Mouse (Mus musculus) frontal cortex, adult (tissue): Measurements from ENCODE around the gene Hormad1.
"Not testable (repeated sequence)": the region's sequence is repeated elsewhere in the genome, so short reads cannot be mapped to it uniquely, and the experiment has no call there.

Experiments used
- ATAC-seq: cut with Nextera tagmentation; 2 replicates; pipeline ENCODE4 v1.9.2; 2017; ENCODE audit warnings: mild to moderate bottlenecking, moderate library complexity, mixed read lengths; ENCODE audit not compliant: low TSS enrichment

Gene Hormad1

DNA sequence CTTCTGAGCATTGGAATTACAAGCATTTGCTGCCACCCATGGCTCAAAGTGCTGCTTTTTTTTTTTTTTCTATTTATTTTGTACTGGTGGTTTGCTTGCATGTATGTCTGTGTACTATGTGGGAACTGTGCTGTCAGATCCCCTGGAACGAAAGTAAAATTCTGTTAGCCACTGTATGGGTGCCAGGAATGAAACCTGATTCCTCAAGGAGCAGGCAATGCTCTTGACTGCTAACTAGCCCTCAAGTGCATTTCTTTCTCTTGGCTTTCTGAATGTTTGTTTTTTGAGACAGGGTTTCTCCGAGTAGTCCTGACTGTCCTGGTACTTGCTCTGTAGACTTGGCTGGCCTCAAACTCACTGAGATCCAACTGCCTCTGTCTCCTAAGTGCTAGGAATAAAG lies 2.3 kb downstream of the Hormad1 start:
- ATAC-seq: no peak

DNA sequence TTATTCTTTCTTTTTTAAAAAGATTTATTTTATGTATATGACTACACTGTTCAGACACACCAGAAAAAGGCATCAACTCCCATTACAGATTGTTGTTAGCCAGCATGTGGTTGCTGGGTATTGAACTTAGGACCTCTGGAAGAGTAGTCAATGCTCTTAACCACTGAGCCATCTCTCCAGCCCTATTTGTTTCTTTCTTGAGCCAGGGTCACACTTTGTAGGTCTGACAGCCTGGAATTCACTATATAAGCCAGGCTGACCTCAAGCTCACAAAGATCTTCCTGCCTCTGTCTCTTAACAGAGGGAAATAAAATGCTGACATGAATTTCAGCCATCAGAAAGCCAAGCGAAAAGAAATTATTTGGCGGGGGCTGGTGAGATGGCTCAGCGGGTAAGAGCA lies 10.1 kb downstream of the Hormad1 start:
- ATAC-seq: no peak

- no peak; the same call in 1 of the 2 replicates for ATAC-seq
Observed at GRCm38 (mm10) chr3:95587754-95588603, 28.5 kb downstream of the Hormad1 start.

GRCm38 (mm10) chr3:95588604-95589086 lies 29.2 kb downstream of the Hormad1 start, which contains the start of gene Golph3l:
Golph3l (plus strand) TSS chr3:95588934.
- peak; percentile 100 for ATAC-seq

- ATAC-seq: no peak
Observed at GRCm38 (mm10) chr3:95598734-95599133, 39.3 kb downstream of the Hormad1 start.

DNA sequence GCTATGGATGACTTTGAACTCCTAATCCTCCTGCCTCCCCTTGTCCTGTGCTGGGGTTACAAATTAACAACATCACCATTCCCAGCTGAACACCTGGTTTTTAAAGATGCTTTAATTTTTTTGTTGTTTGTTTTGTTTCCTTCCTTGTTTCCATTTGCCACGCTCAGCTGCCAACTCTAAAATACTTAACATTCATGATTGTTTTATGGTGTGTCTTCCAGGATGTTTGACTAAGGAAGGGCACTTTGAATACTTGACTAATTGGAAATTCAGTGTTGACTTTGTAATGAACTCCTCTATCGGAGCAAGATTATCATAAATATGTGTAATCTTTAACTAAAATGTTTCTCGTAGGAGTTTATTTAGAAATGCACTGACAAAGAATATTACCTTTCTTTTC lies 41.8 kb downstream of the Hormad1 start:
- ATAC-seq: no peak

GRCm38 (mm10) chr3:95606096-95606495 lies 46.6 kb downstream of the Hormad1 start:
- ATAC-seq: no peak

GRCm38 (mm10) chr3:95609195-95609594 lies 49.7 kb downstream of the Hormad1 start:
- no peak for ATAC-seq

GRCm38 (mm10) chr3:95613996-95614395 lies 54.5 kb downstream of the Hormad1 start:
- no peak for ATAC-seq

GRCm38 (mm10) chr3:95618511-95618910 lies 59.0 kb downstream of the Hormad1 start:
- no peak for ATAC-seq

DNA sequence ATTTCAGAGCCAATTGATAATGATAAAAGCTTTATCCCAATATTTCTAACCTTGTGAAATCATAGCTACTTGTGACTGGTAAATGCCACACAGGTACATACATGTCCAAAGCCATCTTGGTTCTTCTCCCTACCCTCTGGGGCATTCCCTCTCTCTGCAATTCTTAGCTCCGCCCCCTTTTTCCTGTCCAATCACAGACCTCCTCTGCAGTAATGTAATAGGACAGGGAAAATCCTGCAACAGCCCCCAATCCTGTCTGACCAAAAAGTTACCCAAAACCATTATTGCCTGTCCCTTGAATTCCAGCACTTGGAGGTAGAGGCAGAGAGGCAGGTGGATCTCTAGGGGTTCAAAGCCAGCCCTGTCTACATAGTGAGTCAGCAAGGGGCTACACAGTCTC lies 61.8 kb downstream of the Hormad1 start:
- no peak for ATAC-seq

DNA sequence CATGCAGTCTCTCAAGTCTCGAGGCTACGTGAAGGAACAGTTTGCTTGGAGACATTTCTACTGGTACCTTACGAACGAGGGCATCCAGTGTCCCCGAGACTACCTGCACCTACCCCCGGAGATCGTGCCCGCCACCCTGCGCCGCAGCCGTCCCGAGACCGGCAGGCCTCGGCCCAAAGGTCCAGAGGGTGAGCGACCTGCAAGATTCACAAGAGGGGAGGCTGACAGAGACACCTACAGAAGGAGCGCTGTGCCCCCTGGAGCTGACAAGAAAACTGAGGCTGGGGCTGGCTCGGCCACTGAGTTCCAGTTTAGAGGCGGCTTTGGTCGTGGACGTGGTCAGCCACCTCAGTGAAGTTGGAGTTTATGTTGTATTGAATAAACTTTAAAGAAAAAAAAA lies 62.9 kb downstream of the Hormad1 start:
- not testable (repeated sequence) for ATAC-seq

DNA sequence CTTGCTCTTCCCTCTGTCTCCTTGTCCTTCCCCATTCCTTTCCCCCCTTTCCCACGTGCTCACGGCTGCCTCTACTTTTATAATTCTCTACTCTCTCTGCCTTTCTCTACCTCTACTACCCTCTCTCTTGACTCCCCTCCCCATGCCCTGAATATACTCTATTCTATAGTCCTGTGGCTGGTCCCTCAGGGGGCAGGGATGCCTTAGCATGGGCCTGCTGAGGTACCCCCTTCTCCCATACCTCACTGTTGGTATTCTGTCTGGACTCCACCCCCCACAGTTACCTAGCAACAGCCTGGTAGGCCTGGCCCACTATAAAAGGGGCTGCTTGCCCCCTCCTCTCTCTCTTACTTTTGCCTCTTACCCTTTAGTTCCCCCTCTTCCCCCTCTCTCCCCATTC lies 64.1 kb downstream of the Hormad1 start:
- ATAC-seq: no peak

DNA sequence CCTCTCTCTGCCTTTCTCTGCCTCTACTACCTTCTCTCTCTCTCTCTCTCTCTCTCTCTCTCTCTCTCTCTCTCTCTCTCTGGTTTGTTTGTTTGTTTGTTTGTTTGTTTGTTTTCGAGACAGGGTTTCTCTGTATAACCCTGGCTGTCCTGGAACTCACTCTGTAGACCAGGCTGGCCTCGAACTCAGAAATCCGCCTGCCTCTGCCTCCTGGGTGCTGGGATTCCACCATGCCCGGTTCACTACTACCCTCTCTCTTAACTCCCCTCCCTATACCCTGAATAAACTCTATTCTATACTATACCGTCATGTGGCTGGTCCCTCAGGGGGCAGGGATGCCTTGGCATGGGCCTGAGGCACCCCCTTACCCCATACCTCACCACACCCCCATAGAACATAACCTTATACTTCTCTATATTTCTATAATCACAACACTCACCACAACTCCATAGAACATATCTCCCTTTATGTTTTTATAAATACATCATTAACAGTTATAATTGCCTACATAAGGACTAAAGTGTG lies 64.6 kb downstream of the Hormad1 start:
- ATAC-seq: not testable (repeated sequence)

DNA sequence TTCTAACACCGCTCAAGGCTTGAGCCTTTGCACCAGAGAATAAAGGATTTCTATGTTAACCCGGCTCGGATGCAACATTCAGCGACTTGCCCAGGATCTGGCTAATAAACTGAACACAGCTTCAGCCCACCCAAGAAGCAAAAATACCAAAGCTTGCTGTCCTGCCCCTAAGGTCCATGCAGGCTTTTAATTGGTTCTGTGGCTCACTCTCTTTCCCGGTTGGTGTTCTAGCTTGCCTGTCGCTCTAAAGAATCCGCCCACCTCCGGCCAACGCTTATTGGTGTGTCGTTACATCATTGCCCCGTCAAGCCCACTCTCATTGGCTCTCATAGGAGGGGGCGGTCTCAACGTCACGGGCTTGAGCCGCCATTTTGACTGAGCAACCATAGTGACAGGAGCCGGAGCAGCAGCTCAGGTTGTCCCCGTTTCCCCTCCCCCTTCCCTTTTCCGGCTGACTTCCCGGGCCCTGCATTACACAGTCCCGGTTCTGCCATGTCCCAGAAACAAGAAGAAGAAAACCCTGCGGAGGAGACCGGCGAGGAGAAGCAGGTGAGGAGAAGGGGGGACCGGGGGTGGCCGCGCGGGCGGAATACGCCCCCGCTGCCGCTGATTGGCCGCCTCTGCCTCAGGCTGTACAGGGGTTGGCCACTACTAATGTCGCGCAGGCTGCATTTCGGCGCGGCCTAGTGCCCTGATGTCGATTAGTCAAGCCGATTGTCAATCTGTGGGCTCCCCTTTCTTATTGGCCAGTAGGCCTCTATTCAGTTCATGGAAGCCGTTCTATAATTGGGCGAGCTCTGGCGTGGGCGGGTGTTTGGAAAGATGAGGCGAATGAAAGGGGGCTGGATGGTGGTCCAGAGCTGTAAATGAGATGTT lies 65.4 kb downstream of the Hormad1 start, which contains the start of gene Ensa:
Gene Ensa (plus strand): TSS at position 366 of the 876 bp plus-strand sequence.
- ATAC-seq: peak; percentile 85

- peak; percentile 64 for ATAC-seq
Observed at GRCm38 (mm10) chr3:95627763-95628162, 68.3 kb downstream of the Hormad1 start.

DNA sequence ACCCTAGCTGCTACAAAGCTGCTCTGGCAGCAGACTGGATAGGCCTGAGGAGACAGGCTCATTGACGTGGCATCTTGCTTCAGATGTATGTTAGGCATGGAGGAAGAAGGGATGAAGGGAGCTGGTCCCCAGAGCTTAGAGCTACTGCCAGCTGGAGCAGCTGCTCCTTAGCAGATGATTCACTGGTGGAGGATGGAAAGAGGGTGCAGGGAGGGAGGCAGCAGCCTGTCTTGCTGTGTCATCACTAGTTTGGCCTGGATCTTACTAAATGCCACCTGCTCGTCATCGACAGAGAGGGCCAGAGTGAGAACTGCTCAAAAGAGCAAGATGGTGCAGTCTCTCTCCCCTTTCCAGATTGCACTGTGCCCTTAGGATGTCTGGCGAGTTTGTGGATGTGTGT lies 70.3 kb downstream of the Hormad1 start:
- peak; percentile 71 for ATAC-seq

DNA sequence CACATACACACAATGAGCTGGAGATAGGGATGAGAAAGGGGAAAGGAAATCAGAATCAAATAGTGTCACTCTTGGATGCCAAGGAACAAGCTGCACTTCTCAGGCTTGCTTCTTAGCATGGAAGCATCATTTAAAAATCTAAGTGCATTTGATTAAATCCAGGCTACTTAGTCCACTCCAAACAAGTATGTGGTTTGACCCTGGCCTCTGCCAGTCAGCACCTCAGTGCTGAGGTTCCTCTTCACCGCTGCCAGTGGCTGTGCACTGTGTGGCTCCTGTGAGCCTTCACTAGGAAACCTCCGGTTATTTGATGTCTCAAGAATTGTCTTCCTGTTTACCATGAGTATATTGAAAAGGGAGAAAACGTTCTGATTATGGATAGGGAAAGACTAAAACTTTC lies 71.4 kb downstream of the Hormad1 start:
- no peak for ATAC-seq

DNA sequence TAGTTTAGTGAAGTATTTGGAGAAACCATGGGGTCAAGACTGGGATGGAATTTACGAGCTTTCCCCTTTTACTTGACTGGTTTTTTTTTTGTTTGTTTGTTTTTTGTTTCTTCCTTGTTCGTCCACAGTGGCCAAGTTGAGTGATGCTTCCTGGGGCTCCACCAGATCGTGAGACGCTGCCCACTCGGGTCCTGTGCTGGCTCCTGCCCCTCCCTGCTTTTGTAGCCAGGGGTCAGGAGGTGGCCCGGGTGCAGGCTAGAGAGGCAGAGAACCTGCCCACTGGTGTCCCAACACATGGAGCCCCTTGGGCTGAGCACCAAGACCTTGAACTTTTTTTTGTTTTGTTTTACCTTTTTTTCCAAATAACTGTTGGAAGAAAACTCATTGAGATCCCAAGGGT lies 71.8 kb downstream of the Hormad1 start:
- no peak for ATAC-seq

DNA sequence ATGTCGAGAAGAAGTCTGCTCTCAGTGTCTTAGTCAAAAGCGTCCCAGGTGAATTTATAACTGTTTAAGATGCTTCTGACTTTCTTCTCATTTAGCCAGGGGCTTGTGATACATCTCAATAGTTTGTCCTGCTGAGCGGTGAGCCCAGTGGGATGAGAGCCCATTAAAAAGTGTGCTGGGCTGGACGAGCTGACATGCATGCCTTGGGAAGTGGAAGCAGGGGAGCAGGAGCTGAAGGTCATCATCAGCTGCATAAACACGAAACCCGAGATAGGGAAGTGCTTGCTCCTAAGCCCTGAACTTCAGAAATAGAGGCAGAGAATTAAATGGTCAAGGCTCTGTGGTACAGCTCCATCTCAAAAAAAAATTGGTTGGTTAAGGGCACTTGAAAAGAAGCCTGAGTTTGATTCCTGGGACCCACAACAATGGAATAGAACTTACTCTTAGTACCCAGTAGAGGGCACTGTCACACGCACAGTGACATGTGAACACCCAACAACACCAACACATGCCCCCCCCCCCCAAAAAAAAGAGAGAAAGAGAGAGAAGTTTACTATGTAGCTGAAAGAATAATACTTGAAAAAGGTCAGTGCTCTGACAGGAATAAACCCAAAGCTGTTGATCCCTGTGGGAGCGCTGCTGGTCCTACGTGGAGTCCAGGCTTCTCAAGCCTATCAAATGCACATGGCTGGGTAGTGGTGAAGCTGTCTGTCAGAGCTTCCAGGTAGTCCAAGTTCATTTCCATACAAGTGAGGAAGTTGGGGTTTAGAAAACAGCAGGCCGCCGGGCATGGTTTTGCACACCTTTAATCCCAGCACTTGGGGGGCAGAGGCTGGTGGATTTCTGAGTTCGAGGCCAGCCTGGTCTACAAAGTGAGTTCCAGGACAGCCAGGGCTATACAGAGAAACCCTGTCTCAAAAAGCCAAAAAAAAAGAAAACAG lies 73.4 kb downstream of the Hormad1 start:
- no peak for ATAC-seq

DNA sequence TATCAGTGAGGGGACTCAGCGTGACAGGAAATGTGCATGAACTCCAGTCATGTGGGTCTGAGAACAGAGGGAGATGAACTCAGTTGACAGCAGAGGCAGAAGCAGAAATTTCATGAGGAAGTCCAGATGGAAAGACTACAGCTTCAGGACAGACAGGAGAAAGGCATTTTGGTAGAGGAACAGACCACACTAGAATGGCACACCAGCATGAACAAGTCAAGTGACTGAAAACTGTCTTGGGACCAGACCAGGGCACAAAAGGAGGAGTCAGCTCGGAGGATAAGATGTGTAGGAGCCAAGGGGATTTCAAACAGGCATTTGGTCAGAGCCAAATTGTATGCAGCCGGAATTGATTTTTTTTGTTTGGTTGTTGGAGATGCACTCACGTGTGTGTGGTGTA lies 76.2 kb downstream of the Hormad1 start:
- ATAC-seq: no peak
